Mouse (Mus musculus): ENCODE measurements at regions not wholly inside any gene's neighbourhood (a gene's known extent, or its start where the extent isn't known, plus 50 kb on each side); places are given as distances from the start of the nearest gene placed in this dataset.

- no peak for ATAC-seq (ENCODE audit: extremely low read depth, insufficient number of reproducible peaks, low FRiP score, poor library complexity, severe bottlenecking)
Measured at GRCm38 (mm10) chr10:67819534-67819933, 92.9 kb downstream of the Zfp365 start.

DNA sequence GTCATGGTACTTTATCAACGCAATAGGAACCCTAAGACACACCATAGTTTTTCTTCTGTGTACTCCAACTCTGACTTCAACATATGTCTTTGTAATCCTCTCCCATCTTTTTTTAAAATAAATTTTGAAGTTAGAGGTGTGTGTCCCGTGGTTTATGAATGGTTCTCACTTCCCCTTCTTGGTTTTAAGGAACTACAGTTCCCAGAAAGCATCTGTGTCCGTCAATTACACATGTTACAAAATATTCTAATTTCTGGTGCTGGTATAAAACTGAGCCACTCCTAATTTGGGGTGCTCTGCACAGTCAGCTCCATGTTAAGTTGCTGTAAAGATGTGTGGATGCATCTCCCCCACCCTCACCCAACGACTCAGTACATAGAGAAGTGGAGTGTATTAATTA is 98.6 kb downstream of the Zfp365 start:
- no peak for ATAC-seq (ENCODE audit: extremely low read depth, insufficient number of reproducible peaks, low FRiP score, poor library complexity, severe bottlenecking)

DNA sequence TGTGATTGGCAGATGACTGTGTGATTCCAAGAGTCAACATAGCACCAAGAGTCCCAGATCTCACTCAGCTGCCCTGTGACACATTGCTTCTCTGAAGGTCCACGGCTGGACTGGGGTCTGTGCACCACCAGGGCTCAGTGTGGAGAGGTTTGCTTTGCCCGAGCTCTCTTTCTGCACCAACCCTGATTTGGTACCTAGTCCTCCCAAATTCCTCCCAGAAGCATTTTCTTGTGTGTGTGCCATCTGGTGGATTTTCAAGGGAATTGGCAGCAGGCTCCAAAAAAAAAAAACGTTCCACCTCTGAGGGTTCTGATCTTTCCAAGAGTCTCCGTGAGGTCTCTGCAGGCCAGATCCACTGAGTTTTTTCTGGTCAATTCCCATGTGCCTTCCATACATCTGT is 107.3 kb downstream of the Zfp365 start:
- ATAC-seq (ENCODE audit: extremely low read depth, insufficient number of reproducible peaks, low FRiP score, poor library complexity, severe bottlenecking): no peak

DNA sequence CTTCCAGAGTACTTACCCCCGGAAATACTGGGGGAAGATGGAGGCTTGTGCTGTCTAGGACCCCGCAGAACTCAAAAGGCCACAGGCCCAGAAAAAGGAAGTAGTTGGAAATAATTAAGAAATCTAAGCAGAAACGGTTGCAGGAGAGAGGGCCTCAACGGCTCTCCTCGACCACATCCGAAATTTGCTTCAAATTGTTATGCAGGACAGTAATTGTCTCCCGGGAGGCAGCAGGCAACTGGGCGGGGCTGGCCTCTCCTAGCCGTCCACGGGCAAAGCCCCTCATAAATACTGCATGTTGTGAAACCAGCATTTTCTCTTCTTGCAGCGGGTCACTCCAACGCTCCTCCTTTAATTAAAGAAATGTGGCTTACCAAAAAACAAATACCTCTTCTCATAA is 107.8 kb downstream of the Zfp365 start:
- ATAC-seq (ENCODE audit: extremely low read depth, insufficient number of reproducible peaks, low FRiP score, poor library complexity, severe bottlenecking): no peak

- ATAC-seq (ENCODE audit: extremely low read depth, insufficient number of reproducible peaks, low FRiP score, poor library complexity, severe bottlenecking): no peak
Measured at GRCm38 (mm10) chr10:67802156-67802555, 110.3 kb downstream of the Zfp365 start.

GRCm38 (mm10) chr10:67801619-67802018 is 110.8 kb downstream of the Zfp365 start:
- ATAC-seq (ENCODE audit: extremely low read depth, insufficient number of reproducible peaks, low FRiP score, poor library complexity, severe bottlenecking): no peak

DNA sequence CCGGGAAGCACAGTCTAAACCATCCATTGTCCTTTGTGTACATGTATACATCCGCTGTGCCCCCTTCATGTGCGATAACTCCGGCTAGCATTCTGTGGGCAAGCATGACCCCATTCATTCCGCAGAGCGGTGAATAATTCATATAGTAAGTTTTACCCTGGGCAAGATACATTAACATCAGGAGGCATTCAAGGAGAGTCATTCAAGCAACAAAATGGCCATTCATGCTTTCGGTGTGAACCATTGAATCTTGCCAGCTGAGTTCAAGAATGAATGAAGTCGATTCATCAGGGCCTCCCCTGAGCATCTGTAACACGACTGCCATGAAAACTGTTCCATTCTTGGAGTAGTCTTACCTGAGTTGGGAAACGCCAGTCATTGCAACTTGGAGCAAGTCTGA is 113.5 kb downstream of the Zfp365 start:
- no peak for ATAC-seq (ENCODE audit: extremely low read depth, insufficient number of reproducible peaks, low FRiP score, poor library complexity, severe bottlenecking)

DNA sequence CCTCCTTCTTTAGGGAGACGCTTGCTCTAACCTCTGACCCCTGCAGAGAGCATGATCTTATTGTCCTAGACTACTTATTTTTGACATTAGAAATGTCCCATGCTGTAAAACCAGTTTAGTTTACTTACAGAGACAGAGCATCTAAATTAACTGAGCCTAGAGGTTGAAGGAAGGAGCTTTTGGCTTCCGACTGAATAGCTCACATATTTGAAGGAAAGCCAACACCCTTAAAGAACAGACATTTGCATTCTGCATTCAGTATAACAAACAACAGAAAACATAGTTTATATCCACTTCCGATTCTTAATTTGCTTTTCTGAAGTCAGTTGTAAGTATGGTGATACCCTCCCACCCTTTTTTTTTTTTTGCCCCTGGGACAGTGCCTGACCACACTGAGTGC is 119.3 kb downstream of the Zfp365 start:
- ATAC-seq (ENCODE audit: extremely low read depth, insufficient number of reproducible peaks, low FRiP score, poor library complexity, severe bottlenecking): no peak

- no peak for ATAC-seq (ENCODE audit: extremely low read depth, insufficient number of reproducible peaks, low FRiP score, poor library complexity, severe bottlenecking)
Measured at GRCm38 (mm10) chr10:67789651-67790050, 122.8 kb downstream of the Zfp365 start.

DNA sequence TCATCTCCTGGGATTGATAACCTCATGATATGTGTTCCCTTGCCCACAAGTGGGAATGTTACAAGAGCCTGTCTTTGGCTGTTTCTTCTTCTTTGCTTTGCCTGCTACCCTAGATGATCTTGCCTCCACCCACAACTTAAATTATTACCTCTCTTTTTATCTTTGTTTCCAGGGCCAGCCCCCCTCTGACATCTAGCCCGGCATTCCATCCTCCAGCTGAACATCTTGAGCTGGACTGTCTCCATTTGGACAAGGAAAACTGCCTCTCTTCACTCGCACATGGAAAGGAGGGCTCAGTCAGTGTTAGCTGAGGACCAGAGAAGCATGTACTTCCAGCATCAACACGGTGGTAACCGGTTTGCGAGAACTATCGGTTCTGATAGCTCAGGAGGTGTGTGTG is 124.3 kb downstream of the Zfp365 start:
- ATAC-seq (ENCODE audit: extremely low read depth, insufficient number of reproducible peaks, low FRiP score, poor library complexity, severe bottlenecking): no peak

DNA sequence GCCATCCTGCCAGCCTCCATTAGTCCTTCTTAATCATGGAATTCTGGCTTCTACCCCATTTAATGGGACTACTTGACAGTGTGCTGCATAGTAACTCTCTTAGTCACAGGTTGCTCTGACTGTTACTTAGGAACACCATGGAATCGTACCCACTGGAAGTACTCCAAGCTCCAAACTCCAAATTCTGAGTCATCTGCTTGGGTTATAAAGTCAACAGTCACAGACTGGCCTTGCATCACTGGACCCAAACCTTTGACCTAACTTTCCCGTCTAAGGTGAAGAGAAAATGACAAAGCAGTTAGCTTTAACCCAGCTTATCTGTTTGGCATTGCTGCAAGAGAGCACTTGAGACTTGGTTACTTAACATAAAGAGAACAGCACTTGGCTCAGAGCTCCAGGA is 126.9 kb downstream of the Zfp365 start:
- no peak for ATAC-seq (ENCODE audit: extremely low read depth, insufficient number of reproducible peaks, low FRiP score, poor library complexity, severe bottlenecking)

DNA sequence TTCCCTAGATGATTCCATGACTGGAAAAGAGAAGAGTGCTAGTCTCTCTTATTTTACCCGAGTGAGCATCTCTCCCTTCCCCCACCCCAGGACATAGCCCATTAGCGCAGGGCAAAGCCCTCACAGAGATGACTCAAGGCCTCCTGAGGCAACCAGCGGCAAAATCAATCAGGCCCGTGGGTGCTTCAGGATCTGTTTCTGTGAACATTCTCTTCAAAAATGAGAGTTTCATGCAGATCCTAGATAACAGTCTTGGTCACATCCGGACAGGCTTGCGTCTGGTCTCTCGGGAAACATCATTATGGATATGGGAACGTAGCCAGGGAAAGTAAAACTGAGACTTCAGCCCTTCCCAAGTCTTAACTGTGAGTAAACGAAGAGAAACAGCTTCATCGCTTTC is 134.1 kb downstream of the Zfp365 start:
- no peak for ATAC-seq (ENCODE audit: extremely low read depth, insufficient number of reproducible peaks, low FRiP score, poor library complexity, severe bottlenecking)

GRCm38 (mm10) chr10:67777721-67778120 is 134.7 kb downstream of the Zfp365 start:
- no peak for ATAC-seq (ENCODE audit: extremely low read depth, insufficient number of reproducible peaks, low FRiP score, poor library complexity, severe bottlenecking)

- ATAC-seq (ENCODE audit: extremely low read depth, insufficient number of reproducible peaks, low FRiP score, poor library complexity, severe bottlenecking): no peak
Measured at GRCm38 (mm10) chr10:67776851-67777250, 135.6 kb downstream of the Zfp365 start.

DNA sequence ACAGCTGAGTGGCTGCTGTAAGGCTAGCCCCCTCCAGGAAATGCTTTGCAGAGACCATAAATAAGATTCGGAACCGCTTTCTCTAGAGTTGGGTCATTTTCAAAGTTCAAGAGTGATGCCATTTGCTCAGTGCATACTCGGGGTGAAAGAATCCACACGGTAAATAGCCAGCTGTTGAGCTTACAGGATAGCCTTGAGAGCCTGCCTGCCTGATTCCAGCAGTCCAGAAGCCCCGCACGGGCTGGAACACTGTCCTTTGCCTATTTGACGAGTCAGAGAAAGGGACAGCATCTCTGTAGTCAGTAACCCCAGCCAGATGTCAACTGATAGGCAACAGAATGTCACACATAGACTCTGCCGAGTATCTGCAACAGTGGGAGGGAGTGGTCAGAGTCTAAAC is 140.7 kb downstream of the Zfp365 start:
- no peak for ATAC-seq (ENCODE audit: extremely low read depth, insufficient number of reproducible peaks, low FRiP score, poor library complexity, severe bottlenecking)

GRCm38 (mm10) chr10:67766099-67766498 is 146.4 kb downstream of the Zfp365 start:
- peak; percentile 88 for ATAC-seq (ENCODE audit: extremely low read depth, insufficient number of reproducible peaks, low FRiP score, poor library complexity, severe bottlenecking)

DNA sequence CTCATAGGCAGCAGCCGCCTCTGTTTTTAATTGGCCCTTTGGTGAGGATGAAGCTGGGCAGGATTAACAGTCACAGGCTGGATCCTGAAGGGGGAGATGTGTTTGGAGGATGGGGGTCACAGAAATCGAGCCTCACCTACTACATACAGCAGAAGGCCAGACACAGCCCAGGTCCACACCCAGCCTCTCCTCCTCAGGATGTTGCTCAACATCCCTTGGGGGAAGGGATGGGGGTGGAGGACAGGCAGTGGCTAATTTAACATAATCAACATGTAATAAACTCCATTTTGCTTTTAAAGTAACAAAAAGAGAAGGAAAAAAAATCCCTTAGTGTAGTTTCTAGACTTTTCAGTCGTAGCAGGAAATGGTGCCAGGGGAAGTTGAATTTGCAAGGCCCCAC is 152.0 kb downstream of the Zfp365 start:
- ATAC-seq (ENCODE audit: extremely low read depth, insufficient number of reproducible peaks, low FRiP score, poor library complexity, severe bottlenecking): peak; percentile 53; the same call in 1 of the 2 replicates

DNA sequence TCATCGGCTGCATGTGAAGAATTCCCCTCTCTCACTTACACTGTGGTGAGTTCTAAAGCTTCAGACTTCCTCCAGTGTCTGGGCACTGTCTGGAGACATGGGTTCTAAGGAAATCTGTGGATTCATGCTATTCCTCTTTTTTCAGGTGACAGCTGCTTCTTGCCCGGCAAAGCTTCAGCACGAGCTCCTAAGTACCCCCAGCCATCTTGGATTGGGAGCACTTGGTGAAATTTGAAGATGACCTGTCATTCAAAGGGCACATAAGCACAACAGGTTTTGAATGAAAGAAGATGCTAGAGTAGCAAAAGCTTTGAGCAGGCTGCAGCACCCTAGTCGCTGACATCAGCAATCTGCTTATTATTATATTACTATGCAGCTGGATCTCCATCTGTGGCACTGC is 164.3 kb downstream of the Zfp365 start:
- ATAC-seq (ENCODE audit: extremely low read depth, insufficient number of reproducible peaks, low FRiP score, poor library complexity, severe bottlenecking): no peak

DNA sequence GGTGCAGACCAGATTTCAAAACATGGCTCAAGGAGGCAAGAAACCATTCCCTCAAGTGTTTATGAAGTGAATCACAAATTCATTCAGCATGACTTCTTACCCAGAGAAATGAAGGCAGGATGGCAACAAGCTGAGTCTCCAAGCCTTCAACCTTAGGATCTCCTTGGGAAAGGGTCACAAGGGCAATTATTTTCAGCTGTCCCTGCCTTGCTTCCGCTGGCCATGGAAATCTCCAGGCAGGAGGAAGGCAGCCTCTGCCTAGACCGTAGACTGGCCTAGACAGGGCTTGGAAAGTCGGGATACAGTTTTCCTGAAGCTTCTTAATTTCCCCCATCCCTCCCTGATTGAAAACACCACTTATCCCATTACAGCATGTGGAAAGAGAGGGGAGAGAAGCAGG is 165.0 kb downstream of the Zfp365 start:
- no peak for ATAC-seq (ENCODE audit: extremely low read depth, insufficient number of reproducible peaks, low FRiP score, poor library complexity, severe bottlenecking)

- no peak for ATAC-seq (ENCODE audit: extremely low read depth, insufficient number of reproducible peaks, low FRiP score, poor library complexity, severe bottlenecking)
Measured at GRCm38 (mm10) chr10:67746140-67746539, 166.3 kb downstream of the Zfp365 start.

GRCm38 (mm10) chr10:67743561-67743960 is 168.9 kb downstream of the Zfp365 start:
- ATAC-seq (ENCODE audit: extremely low read depth, insufficient number of reproducible peaks, low FRiP score, poor library complexity, severe bottlenecking): no peak

GRCm38 (mm10) chr10:67742824-67743223 is 169.6 kb downstream of the Zfp365 start:
- ATAC-seq (ENCODE audit: extremely low read depth, insufficient number of reproducible peaks, low FRiP score, poor library complexity, severe bottlenecking): peak; percentile 49; the same call in 1 of the 2 replicates
